Mouse (Mus musculus): ENCODE data around the gene Qdpr. TPM values are rescaled to one million over a fixed set of nuclear protein-coding genes. Genes with fewer than 3 reads are reported as not detected.

Gene Qdpr
- polyA plus RNA-seq, 1 experiment: 95.1 TPM

GRCm38 (mm10) chr5:45495429-45495975 is 45.5 kb upstream of the Qdpr start:
- peak overlapping the region; percentile 89 for H3K9ac ChIP-seq (ENCODE audit: low read depth, poor library complexity, severe bottlenecking)
- no peaks in the 10 kb centered on the region for H3K9me3 ChIP-seq (replicated peaks; ENCODE audit: control insufficient read depth, insufficient read depth, low read length, poor library complexity, severe bottlenecking)
- no peaks in the 10 kb centered on the region for H3K27me3 ChIP-seq (ENCODE audit: control insufficient read depth, insufficient read depth, low read length, poor library complexity, severe bottlenecking)
- H3K27ac ChIP-seq (ENCODE audit: insufficient read depth, low read length): peak overlapping the region; percentile 97
- H3K4me1 ChIP-seq (ENCODE audit: control insufficient read depth, insufficient read depth, low read length): peaks cover 7% of the 10 kb centered on the region
- H3K36me3 ChIP-seq (ENCODE audit: control insufficient read depth, insufficient read depth, low read length, poor library complexity, severe bottlenecking): peaks cover 40% of the 10 kb centered on the region
- TF ChIP-seq CTCF (IDR thresholded peaks at IDR 0.05; ENCODE audit: low read depth, low read length) (no peak), EP300 (IDR thresholded peaks at IDR 0.05; ENCODE audit: insufficient read depth, low read depth, low read length) (0 out of 2 replicates have a peak, but pooled peaks have one; percentile 11)
- no peak overlapping the region; the same call in 1 of the 2 replicates for H3K4me3 ChIP-seq (ENCODE audit: low read depth, low read length)

- H3K4me1 ChIP-seq (ENCODE audit: control insufficient read depth, insufficient read depth, low read length): peaks cover 7% of the 10 kb centered on the region
- H3K9ac ChIP-seq (ENCODE audit: low read depth, poor library complexity, severe bottlenecking): peak overlapping the region; percentile 89
- no peaks in the 10 kb centered on the region for H3K27me3 ChIP-seq (ENCODE audit: control insufficient read depth, insufficient read depth, low read length, poor library complexity, severe bottlenecking)
- no peak for TF ChIP-seq CTCF (IDR thresholded peaks at IDR 0.05; ENCODE audit: low read depth, low read length)
- no peak for TF ChIP-seq POLR2A (IDR thresholded peaks at IDR 0.05; ENCODE audit: insufficient read depth, low read length)
- TF ChIP-seq EP300 (IDR thresholded peaks at IDR 0.05; ENCODE audit: insufficient read depth, low read depth, low read length): no peak
- peak overlapping the region; percentile 97 for H3K27ac ChIP-seq (ENCODE audit: insufficient read depth, low read length)
- no peaks in the 10 kb centered on the region for H3K9me3 ChIP-seq (replicated peaks; ENCODE audit: control insufficient read depth, insufficient read depth, low read length, poor library complexity, severe bottlenecking)
- peaks cover 27% of the 10 kb centered on the region for H3K36me3 ChIP-seq (ENCODE audit: control insufficient read depth, insufficient read depth, low read length, poor library complexity, severe bottlenecking)
- H3K4me3 ChIP-seq (ENCODE audit: low read depth, low read length): peak overlapping the region; percentile 94
Observed at GRCm38 (mm10) chr5:45494093-45494755, 44.2 kb upstream of the Qdpr start.

GRCm38 (mm10) chr5:45493191-45494092 is 43.4 kb upstream of the Qdpr start, which contains the start of gene Lap3:
TSS of gene Lap3 (plus strand) at chr5:45493374.
- Histone ChIP-seq H3K27ac (ENCODE audit: insufficient read depth, low read length) (peak within 1 kb of the TSS; percentile 97; the same call in 1 of the 2 replicates), H3K36me3 (ENCODE audit: control insufficient read depth, insufficient read depth, low read length, poor library complexity, severe bottlenecking) (peaks cover 21% of the 10 kb centered on the region), H3K4me1 (ENCODE audit: control insufficient read depth, insufficient read depth, low read length) (peaks cover 7% of the 10 kb centered on the region), H3K9ac (ENCODE audit: low read depth, poor library complexity, severe bottlenecking) (peak within 1 kb of the TSS; percentile 89), H3K27me3 (ENCODE audit: control insufficient read depth, insufficient read depth, low read length, poor library complexity, severe bottlenecking) (no peaks in the 10 kb centered on the region), H3K9me3 (replicated peaks; ENCODE audit: control insufficient read depth, insufficient read depth, low read length, poor library complexity, severe bottlenecking) (no peaks in the 10 kb centered on the region), H3K4me3 (ENCODE audit: low read depth, low read length) (peak within 1 kb of the TSS; percentile 94)
- no peak for TF ChIP-seq CTCF (IDR thresholded peaks at IDR 0.05; ENCODE audit: low read depth, low read length)
- no peak for TF ChIP-seq EP300 (IDR thresholded peaks at IDR 0.05; ENCODE audit: insufficient read depth, low read depth, low read length)
- no peak for TF ChIP-seq POLR2A (IDR thresholded peaks at IDR 0.05; ENCODE audit: insufficient read depth, low read length)

- H3K27ac ChIP-seq (ENCODE audit: insufficient read depth, low read length): no peak overlapping the region
- no peaks in the 10 kb centered on the region for H3K9me3 ChIP-seq (replicated peaks; ENCODE audit: control insufficient read depth, insufficient read depth, low read length, poor library complexity, severe bottlenecking)
- TF ChIP-seq CTCF (IDR thresholded peaks at IDR 0.05; ENCODE audit: low read depth, low read length) (no peak), EP300 (IDR thresholded peaks at IDR 0.05; ENCODE audit: insufficient read depth, low read depth, low read length) (no peak), POLR2A (IDR thresholded peaks at IDR 0.05; ENCODE audit: insufficient read depth, low read length) (no peak)
- no peak overlapping the region for H3K9ac ChIP-seq (ENCODE audit: low read depth, poor library complexity, severe bottlenecking)
- H3K4me3 ChIP-seq (ENCODE audit: low read depth, low read length): no peak overlapping the region
- no peaks in the 10 kb centered on the region for H3K27me3 ChIP-seq (ENCODE audit: control insufficient read depth, insufficient read depth, low read length, poor library complexity, severe bottlenecking)
- peaks cover 5% of the 10 kb centered on the region for H3K4me1 ChIP-seq (ENCODE audit: control insufficient read depth, insufficient read depth, low read length)
- H3K36me3 ChIP-seq (ENCODE audit: control insufficient read depth, insufficient read depth, low read length, poor library complexity, severe bottlenecking): peaks cover 8% of the 10 kb centered on the region
Observed at GRCm38 (mm10) chr5:45491776-45492175, 41.7 kb upstream of the Qdpr start.

GRCm38 (mm10) chr5:45483654-45484053 is 33.6 kb upstream of the Qdpr start:
- Histone ChIP-seq H3K27me3 (ENCODE audit: control insufficient read depth, insufficient read depth, low read length, poor library complexity, severe bottlenecking) (no peaks in the 10 kb centered on the region), H3K27ac (ENCODE audit: insufficient read depth, low read length) (no peak overlapping the region), H3K36me3 (ENCODE audit: control insufficient read depth, insufficient read depth, low read length, poor library complexity, severe bottlenecking) (no peaks in the 10 kb centered on the region), H3K4me3 (ENCODE audit: low read depth, low read length) (no peak overlapping the region), H3K9me3 (replicated peaks; ENCODE audit: control insufficient read depth, insufficient read depth, low read length, poor library complexity, severe bottlenecking) (no peaks in the 10 kb centered on the region), H3K9ac (ENCODE audit: low read depth, poor library complexity, severe bottlenecking) (no peak overlapping the region), H3K4me1 (ENCODE audit: control insufficient read depth, insufficient read depth, low read length) (no peaks in the 10 kb centered on the region)
- TF ChIP-seq EP300 (IDR thresholded peaks at IDR 0.05; ENCODE audit: insufficient read depth, low read depth, low read length) (no peak), CTCF (IDR thresholded peaks at IDR 0.05; ENCODE audit: low read depth, low read length) (no peak), POLR2A (IDR thresholded peaks at IDR 0.05; ENCODE audit: insufficient read depth, low read length) (no peak)
